Mouse (Mus musculus) small intestine, adult 2 months (tissue): ENCODE results near the gene Dnajc28.

ENCODE experiments used
- CTCF ChIP-seq: fragments of 200-500 bp; IDR thresholded peaks from 2 replicates; pipeline ENCODE4 v1.5.1; 2012; ENCODE audit warnings: low read depth, mild to moderate bottlenecking, control low read depth, inconsistent platforms, low read length, moderate library complexity, mixed read lengths; ENCODE audit not compliant: insufficient replicate concordance, insufficient read length; ENCODE audit errors: extremely low read depth
- POLR2A ChIP-seq: fragments of 200-500 bp; IDR thresholded peaks from 2 replicates; pipeline ENCODE4 v1.6.1; 2012; ENCODE audit warnings: low read depth, mild to moderate bottlenecking, control low read depth, inconsistent platforms, low read length, moderate library complexity

GRCm38 (mm10) chr16:91659798-91660197 is 41.0 kb upstream of the Dnajc28 start:
- TF ChIP-seq CTCF (no peak), POLR2A (no peak)
